Mouse (Mus musculus) lung, embryonic 16.5 days (tissue): ENCODE data around the gene Tmem184b. TPM values are rescaled to one million over a fixed set of nuclear protein-coding genes. Genes with fewer than 3 reads are reported as not detected.
A peak's percentile ranks its signal among the peaks of the same experiment; 100 is the strongest.

Experiments
- ATAC-seq: fragments of 200-750 bp; cut with Nextera tagmentation; 2 replicates; pipeline ENCODE4 v1.8.0; 2017; ENCODE audit warnings: low read depth, mild to moderate bottlenecking, moderate library complexity
- H3K27ac ChIP-seq: fragments of 300-500 bp; sonication (generic); 2 replicates; pipeline ENCODE4 v1.5.1; 2014; ENCODE audit warnings: mild to moderate bottlenecking, control low read depth, low read length
- H3K27me3 ChIP-seq: fragments of 300-500 bp; sonication (generic); 2 replicates; pipeline ENCODE4 v1.6.1; 2014; ENCODE audit warnings: low read depth, low read length, mixed read lengths; ENCODE audit not compliant: control insufficient read depth, insufficient read depth
- H3K36me3 ChIP-seq: fragments of 300-500 bp; sonication (generic); 2 replicates; pipeline ENCODE4 v1.6.1; 2014; ENCODE audit warnings: low read length; ENCODE audit not compliant: control insufficient read depth, insufficient read depth
- H3K4me1 ChIP-seq: fragments of 300-500 bp; sonication (generic); replicated peaks from 2 replicates; pipeline ENCODE4 v1.6.1; 2014; ENCODE audit warnings: low read length, mixed read lengths; ENCODE audit not compliant: control insufficient read depth, insufficient read depth
- H3K4me2 ChIP-seq: fragments of 300-500 bp; sonication (generic); 2 replicates; pipeline ENCODE4 v1.6.1; 2014; ENCODE audit warnings: low read depth, low read length, control low read depth
- H3K4me3 ChIP-seq: fragments of 300-500 bp; sonication (generic); 2 replicates; pipeline ENCODE4 v1.5.1; 2014; ENCODE audit warnings: mild to moderate bottlenecking, low read length, control low read depth
- H3K9ac ChIP-seq: fragments of 300-500 bp; sonication (generic); 2 replicates; pipeline ENCODE4 v1.6.1; 2014; ENCODE audit warnings: low read length, control low read depth
- H3K9me3 ChIP-seq: fragments of 300-500 bp; sonication (generic); 2 replicates; pipeline ENCODE4 v1.6.1; 2016; ENCODE audit warnings: low read length; ENCODE audit not compliant: control insufficient read depth
- WGBS: fragments of 180-500 bp; shearing (Covaris S2); extraction: QIAGEN DNeasy Blood & Tissue Kit; methylation state at CpG from one replicate; pipeline ENCODE4 v1.1.7; 2014; 5-methylcytosine and 5-hydroxymethylcytosine counted together
- polyA plus RNA-seq: library from polyadenylated mRNA; unstranded; fragments of >200 nt; fragmentation: Nextera tagmentation; extraction: Ambion mirVana; gene quantifications from 2 replicates; pipeline ENCODE4 v1.2.1, GENCODE M21; 2015

The Tmem184b gene
- polyA plus RNA-seq, 1 experiment from 2014 or later = 78.2 TPM

- H3K4me2 ChIP-seq = no peak overlapping the region
- no peaks in the 10 kb centered on the region for H3K36me3 ChIP-seq
- no peak for ATAC-seq
- no peak overlapping the region for H3K27ac ChIP-seq
- no peak overlapping the region for H3K4me3 ChIP-seq
- no peaks in the 10 kb centered on the region for H3K27me3 ChIP-seq
- H3K4me1 ChIP-seq = peaks cover 52% of the 10 kb centered on the region
- H3K9ac ChIP-seq = no peak overlapping the region
- WGBS = 82% methylated on average over 7 of the region's 7 CpGs
- no peaks in the 10 kb centered on the region for H3K9me3 ChIP-seq
Measured at GRCm38 (mm10) chr15:79387611-79388010, 15.8 kb downstream of the Tmem184b start.

DNA sequence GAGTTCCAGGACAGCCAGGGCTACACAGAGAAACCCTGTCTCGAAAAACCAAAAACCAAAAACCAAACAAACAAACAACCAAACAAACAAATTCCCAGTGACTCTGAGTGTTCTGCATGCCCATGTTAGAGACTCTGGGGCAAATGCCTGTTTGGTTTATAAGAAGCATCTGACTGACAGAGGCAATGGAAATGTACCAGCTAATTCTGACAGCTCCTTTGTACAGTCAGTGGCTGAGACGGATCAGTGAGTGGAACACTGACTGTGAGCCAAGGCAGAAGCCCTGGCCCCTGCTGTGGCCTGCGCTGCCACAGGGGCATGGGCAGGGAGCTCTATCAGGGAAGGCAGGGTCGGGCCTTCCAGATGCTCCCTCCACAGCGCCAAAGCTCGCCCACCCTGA is 16.3 kb downstream of the Tmem184b start:
- Histone ChIP-seq H3K9me3 (no peaks in the 10 kb centered on the region), H3K4me1 (peaks cover 47% of the 10 kb centered on the region), H3K27ac (no peak overlapping the region), H3K4me2 (no peak overlapping the region), H3K9ac (no peak overlapping the region), H3K36me3 (no peaks in the 10 kb centered on the region), H3K4me3 (no peak overlapping the region), H3K27me3 (no peaks in the 10 kb centered on the region)
- 73% methylated on average over 6 of the region's 6 CpGs for WGBS
- no peak for ATAC-seq

GRCm38 (mm10) chr15:79381644-79382043 is 21.7 kb downstream of the Tmem184b start:
- Histone ChIP-seq H3K4me1 (peaks cover 22% of the 10 kb centered on the region), H3K27ac (no peak overlapping the region)

GRCm38 (mm10) chr15:79380468-79381444 is 22.6 kb downstream of the Tmem184b start:
- Histone ChIP-seq H3K9ac (peak overlapping the region; percentile 28; the same call in 1 of the 2 replicates), H3K9me3 (no peaks in the 10 kb centered on the region), H3K4me2 (peak overlapping the region; percentile 6; the same call in 1 of the 2 replicates), H3K27ac (peak overlapping the region; percentile 57), H3K4me3 (no peak overlapping the region), H3K4me1 (peaks cover 22% of the 10 kb centered on the region), H3K27me3 (no peaks in the 10 kb centered on the region), H3K36me3 (peaks cover 14% of the 10 kb centered on the region)
- 41% methylated on average over 22 of the region's 23 CpGs for WGBS
- ATAC-seq = peak; percentile 44

More at GRCm38 (mm10) chr15:79381644-79382043, 21.7 kb downstream of the Tmem184b start:
- Histone ChIP-seq H3K9me3 (no peaks in the 10 kb centered on the region), H3K9ac (no peak overlapping the region), H3K36me3 (peaks cover 8% of the 10 kb centered on the region), H3K4me2 (no peak overlapping the region), H3K27me3 (no peaks in the 10 kb centered on the region), H3K4me3 (no peak overlapping the region)
- no peak for ATAC-seq
- 82% methylated on average over 9 of the region's 9 CpGs for WGBS

- peak overlapping the region; percentile 1; the same call in 1 of the 2 replicates for H3K27ac ChIP-seq
- H3K4me2 ChIP-seq = no peak overlapping the region; the same call in 1 of the 2 replicates
- peaks cover 22% of the 10 kb centered on the region for H3K4me1 ChIP-seq
- peaks cover 14% of the 10 kb centered on the region for H3K36me3 ChIP-seq
- no peaks in the 10 kb centered on the region for H3K27me3 ChIP-seq
- H3K9me3 ChIP-seq = no peaks in the 10 kb centered on the region
- no peak overlapping the region for H3K4me3 ChIP-seq
- ATAC-seq = no peak
- no peak overlapping the region for H3K9ac ChIP-seq
- WGBS = 81% methylated on average over 7 of the region's 7 CpGs
Measured at GRCm38 (mm10) chr15:79379658-79380057, 23.7 kb downstream of the Tmem184b start.

GRCm38 (mm10) chr15:79378608-79379007 is 24.8 kb downstream of the Tmem184b start:
- Histone ChIP-seq H3K4me1 (peaks cover 24% of the 10 kb centered on the region), H3K9me3 (no peaks in the 10 kb centered on the region), H3K27me3 (no peaks in the 10 kb centered on the region), H3K36me3 (peaks cover 14% of the 10 kb centered on the region), H3K4me3 (no peak overlapping the region), H3K9ac (no peak overlapping the region), H3K27ac (no peak overlapping the region), H3K4me2 (no peak overlapping the region)
- WGBS = 94% methylated on average over 10 of the region's 10 CpGs
- ATAC-seq = no peak

- H3K4me2 ChIP-seq = no peak overlapping the region
- no peak overlapping the region for H3K4me3 ChIP-seq
- H3K36me3 ChIP-seq = peaks cover 14% of the 10 kb centered on the region
- H3K27me3 ChIP-seq = no peaks in the 10 kb centered on the region
- ATAC-seq = peak; percentile 82
- no peaks in the 10 kb centered on the region for H3K9me3 ChIP-seq
- 59% methylated on average over 6 of the region's 6 CpGs for WGBS
- peak overlapping the region; percentile 62 for H3K27ac ChIP-seq
- H3K4me1 ChIP-seq = peaks cover 24% of the 10 kb centered on the region
- 0 out of 2 replicates have a peak overlapping the region, but pooled peaks have one; percentile 14 for H3K9ac ChIP-seq
Measured at GRCm38 (mm10) chr15:79377681-79378080, 25.7 kb downstream of the Tmem184b start.

DNA sequence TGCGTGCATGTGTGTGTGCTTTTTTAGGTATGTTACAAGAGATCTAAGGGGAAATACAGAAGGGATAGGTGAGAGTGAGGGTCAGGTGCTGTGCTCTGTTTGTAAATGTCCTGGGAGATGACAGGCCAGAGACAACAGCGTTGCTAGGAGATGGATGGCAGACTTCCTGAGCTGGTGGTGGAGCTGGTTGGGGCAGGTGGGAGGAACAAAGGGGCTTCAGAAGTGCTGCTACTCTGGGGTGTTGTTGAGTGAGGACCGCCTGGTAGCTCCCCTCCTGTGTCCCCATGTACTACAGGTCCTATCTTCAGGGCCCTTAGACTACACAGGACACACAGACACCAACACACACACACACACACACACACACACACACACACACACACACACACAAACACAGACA is 28.6 kb downstream of the Tmem184b start:
- Histone ChIP-seq H3K4me1 (peaks cover 10% of the 10 kb centered on the region), H3K27me3 (no peaks in the 10 kb centered on the region), H3K4me2 (no peak overlapping the region), H3K36me3 (peaks cover 20% of the 10 kb centered on the region), H3K27ac (peak overlapping the region; percentile 23), H3K9me3 (no peaks in the 10 kb centered on the region), H3K4me3 (no peak overlapping the region), H3K9ac (peak overlapping the region; percentile 18; the same call in 1 of the 2 replicates)
- no peak for ATAC-seq
- 49% methylated on average over 3 of the region's 3 CpGs for WGBS

DNA sequence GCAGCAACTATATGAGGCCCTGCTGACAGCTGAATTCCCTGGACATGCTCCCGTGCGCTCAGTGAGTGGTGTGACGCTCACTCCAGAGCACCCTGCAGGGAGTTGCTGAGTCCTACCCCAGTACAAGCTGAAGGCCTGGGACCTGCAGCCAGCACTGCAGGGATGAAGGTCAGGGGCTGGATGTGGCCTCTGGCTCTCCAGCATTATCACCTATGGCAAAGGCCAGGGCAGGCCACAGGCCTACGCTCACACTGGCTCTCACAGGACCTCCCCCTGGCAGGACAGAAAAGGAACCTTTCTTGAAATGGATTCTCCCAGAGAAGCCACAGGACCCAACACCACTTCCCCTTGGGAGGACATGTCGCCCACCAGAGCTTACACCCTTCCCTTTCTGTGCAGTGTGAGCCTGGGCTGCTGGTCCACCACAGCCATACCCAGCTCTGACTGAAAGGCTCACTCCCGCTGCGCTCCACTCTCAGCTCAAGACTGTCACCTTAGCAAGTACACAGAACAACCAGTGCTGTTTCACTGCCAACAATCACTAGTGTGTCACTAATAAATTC is 33.0 kb downstream of the Tmem184b start:
- H3K27me3 ChIP-seq = no peaks in the 10 kb centered on the region
- H3K27ac ChIP-seq = no peak overlapping the region
- WGBS = 86% methylated on average over 7 of the region's 7 CpGs
- no peak overlapping the region for H3K4me2 ChIP-seq
- peaks cover 28% of the 10 kb centered on the region for H3K4me1 ChIP-seq
- H3K9ac ChIP-seq = no peak overlapping the region
- no peak overlapping the region for H3K4me3 ChIP-seq
- no peak for ATAC-seq
- peaks cover 7% of the 10 kb centered on the region for H3K36me3 ChIP-seq
- no peaks in the 10 kb centered on the region for H3K9me3 ChIP-seq
